Mouse (Mus musculus): ENCODE results near the gene Rpn1. TPM values are rescaled to one million over a fixed set of nuclear protein-coding genes. Genes with fewer than 3 reads are reported as not detected.
A peak's percentile ranks its signal among the peaks of the same experiment; 100 is the strongest.

Rpn1 gene
- polyA plus RNA-seq, 1 experiment = 222 TPM

- H3K4me1 ChIP-seq (ENCODE audit: control insufficient read depth, insufficient read depth, low read length) = peaks cover 3% of the 10 kb centered on the region
- TF ChIP-seq POLR2A (IDR thresholded peaks at IDR 0.05; ENCODE audit: insufficient read depth, low read length) (peak; percentile 33), CTCF (IDR thresholded peaks at IDR 0.05; ENCODE audit: low read depth, low read length) (no peak)
- 0 out of 2 replicates have a peak overlapping the region, but pooled peaks have one; percentile 7 for H3K4me3 ChIP-seq (ENCODE audit: low read depth, low read length)
Observed at GRCm38 (mm10) chr6:88107661-88108535, 23.6 kb downstream of the Rpn1 start.

GRCm38 (mm10) chr6:88113139-88113538, 28.9 kb downstream of the Rpn1 start:
- Histone ChIP-seq H3K9me3 (replicated peaks; ENCODE audit: control insufficient read depth, insufficient read depth, low read length, poor library complexity, severe bottlenecking) (no peaks in the 10 kb centered on the region), H3K27me3 (ENCODE audit: control insufficient read depth, insufficient read depth, low read length, poor library complexity, severe bottlenecking) (no peaks in the 10 kb centered on the region), H3K27ac (ENCODE audit: insufficient read depth, low read length) (no peak overlapping the region), H3K36me3 (ENCODE audit: control insufficient read depth, insufficient read depth, low read length, poor library complexity, severe bottlenecking) (no peaks in the 10 kb centered on the region), H3K4me3 (ENCODE audit: low read depth, low read length) (no peak overlapping the region), H3K9ac (ENCODE audit: low read depth, poor library complexity, severe bottlenecking) (no peak overlapping the region), H3K4me1 (ENCODE audit: control insufficient read depth, insufficient read depth, low read length) (peaks cover 2% of the 10 kb centered on the region)
- TF ChIP-seq POLR2A (IDR thresholded peaks at IDR 0.05; ENCODE audit: insufficient read depth, low read length) (no peak), CTCF (IDR thresholded peaks at IDR 0.05; ENCODE audit: low read depth, low read length) (peak; percentile 93), EP300 (IDR thresholded peaks at IDR 0.05; ENCODE audit: insufficient read depth, low read depth, low read length) (no peak)

More at GRCm38 (mm10) chr6:88107661-88108535, 23.6 kb downstream of the Rpn1 start:
- Histone ChIP-seq H3K9me3 (replicated peaks; ENCODE audit: control insufficient read depth, insufficient read depth, low read length, poor library complexity, severe bottlenecking) (no peaks in the 10 kb centered on the region), H3K9ac (ENCODE audit: low read depth, poor library complexity, severe bottlenecking) (no peak overlapping the region), H3K36me3 (ENCODE audit: control insufficient read depth, insufficient read depth, low read length, poor library complexity, severe bottlenecking) (peaks cover 8% of the 10 kb centered on the region), H3K27me3 (ENCODE audit: control insufficient read depth, insufficient read depth, low read length, poor library complexity, severe bottlenecking) (no peaks in the 10 kb centered on the region), H3K27ac (ENCODE audit: insufficient read depth, low read length) (peak overlapping the region; percentile 64)

- no peaks in the 10 kb centered on the region for H3K4me1 ChIP-seq (ENCODE audit: control insufficient read depth, insufficient read depth, low read length)
- TF ChIP-seq POLR2A (IDR thresholded peaks at IDR 0.05; ENCODE audit: insufficient read depth, low read length) (no peak), CTCF (IDR thresholded peaks at IDR 0.05; ENCODE audit: low read depth, low read length) (no peak), EP300 (IDR thresholded peaks at IDR 0.05; ENCODE audit: insufficient read depth, low read depth, low read length) (no peak)
- H3K4me3 ChIP-seq (ENCODE audit: low read depth, low read length) = no peak overlapping the region
- H3K9me3 ChIP-seq (replicated peaks; ENCODE audit: control insufficient read depth, insufficient read depth, low read length, poor library complexity, severe bottlenecking) = no peaks in the 10 kb centered on the region
- H3K36me3 ChIP-seq (ENCODE audit: control insufficient read depth, insufficient read depth, low read length, poor library complexity, severe bottlenecking) = no peaks in the 10 kb centered on the region
- H3K9ac ChIP-seq (ENCODE audit: low read depth, poor library complexity, severe bottlenecking) = no peak overlapping the region
- H3K27ac ChIP-seq (ENCODE audit: insufficient read depth, low read length) = no peak overlapping the region
- H3K27me3 ChIP-seq (ENCODE audit: control insufficient read depth, insufficient read depth, low read length, poor library complexity, severe bottlenecking) = no peaks in the 10 kb centered on the region
Observed at GRCm38 (mm10) chr6:88114414-88114813, 30.1 kb downstream of the Rpn1 start.

- no peaks in the 10 kb centered on the region for H3K9me3 ChIP-seq (replicated peaks; ENCODE audit: control insufficient read depth, insufficient read depth, low read length, poor library complexity, severe bottlenecking)
- TF ChIP-seq EP300 (IDR thresholded peaks at IDR 0.05; ENCODE audit: insufficient read depth, low read depth, low read length) (no peak), CTCF (IDR thresholded peaks at IDR 0.05; ENCODE audit: low read depth, low read length) (no peak), POLR2A (IDR thresholded peaks at IDR 0.05; ENCODE audit: insufficient read depth, low read length) (no peak)
- H3K4me3 ChIP-seq (ENCODE audit: low read depth, low read length) = no peak overlapping the region
- H3K4me1 ChIP-seq (ENCODE audit: control insufficient read depth, insufficient read depth, low read length) = no peaks in the 10 kb centered on the region
- H3K9ac ChIP-seq (ENCODE audit: low read depth, poor library complexity, severe bottlenecking) = no peak overlapping the region
- H3K27me3 ChIP-seq (ENCODE audit: control insufficient read depth, insufficient read depth, low read length, poor library complexity, severe bottlenecking) = no peaks in the 10 kb centered on the region
- no peaks in the 10 kb centered on the region for H3K36me3 ChIP-seq (ENCODE audit: control insufficient read depth, insufficient read depth, low read length, poor library complexity, severe bottlenecking)
- H3K27ac ChIP-seq (ENCODE audit: insufficient read depth, low read length) = no peak overlapping the region
Observed at GRCm38 (mm10) chr6:88116347-88117183, 32.3 kb downstream of the Rpn1 start.

GRCm38 (mm10) chr6:88117184-88117575, 32.9 kb downstream of the Rpn1 start:
- TF ChIP-seq POLR2A (IDR thresholded peaks at IDR 0.05; ENCODE audit: insufficient read depth, low read length) (no peak), EP300 (IDR thresholded peaks at IDR 0.05; ENCODE audit: insufficient read depth, low read depth, low read length) (no peak), CTCF (IDR thresholded peaks at IDR 0.05; ENCODE audit: low read depth, low read length) (no peak)
- Histone ChIP-seq H3K9ac (ENCODE audit: low read depth, poor library complexity, severe bottlenecking) (no peak overlapping the region), H3K27ac (ENCODE audit: insufficient read depth, low read length) (no peak overlapping the region), H3K4me1 (ENCODE audit: control insufficient read depth, insufficient read depth, low read length) (no peaks in the 10 kb centered on the region), H3K4me3 (ENCODE audit: low read depth, low read length) (no peak overlapping the region), H3K36me3 (ENCODE audit: control insufficient read depth, insufficient read depth, low read length, poor library complexity, severe bottlenecking) (no peaks in the 10 kb centered on the region), H3K27me3 (ENCODE audit: control insufficient read depth, insufficient read depth, low read length, poor library complexity, severe bottlenecking) (no peaks in the 10 kb centered on the region), H3K9me3 (replicated peaks; ENCODE audit: control insufficient read depth, insufficient read depth, low read length, poor library complexity, severe bottlenecking) (no peaks in the 10 kb centered on the region)
